Mouse (Mus musculus) MEL-GATA-1-ER (cell line): ENCODE data around the gene Tmtc4.

Source experiments
- DNase-seq: peaks from one replicate; pipeline ENCODE4 v3.0.0-alpha.2; 2012; ENCODE audit warnings: low read depth; ENCODE audit errors: extremely low read depth

The Tmtc4 gene

DNA sequence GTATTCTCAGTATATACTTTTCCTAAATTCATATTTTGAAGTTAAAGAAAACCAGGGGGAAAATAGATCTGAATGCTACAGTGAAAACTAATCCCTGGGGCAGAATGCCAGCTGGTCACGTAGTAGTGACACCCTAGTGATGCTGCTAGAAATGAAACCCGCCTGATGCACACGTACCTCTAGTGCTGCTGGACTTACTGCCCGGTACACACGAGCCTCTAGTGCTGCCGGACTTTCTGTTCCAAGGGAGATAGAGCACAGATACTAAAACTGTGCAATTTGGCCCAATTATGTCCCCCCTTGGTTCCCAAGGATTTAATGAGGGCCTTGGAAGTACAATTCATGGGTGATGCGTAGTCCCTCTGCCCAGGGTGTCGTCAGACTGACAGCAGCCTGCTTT is 108.8 kb downstream of the Tmtc4 start:
- DNase-seq: no peak

DNA sequence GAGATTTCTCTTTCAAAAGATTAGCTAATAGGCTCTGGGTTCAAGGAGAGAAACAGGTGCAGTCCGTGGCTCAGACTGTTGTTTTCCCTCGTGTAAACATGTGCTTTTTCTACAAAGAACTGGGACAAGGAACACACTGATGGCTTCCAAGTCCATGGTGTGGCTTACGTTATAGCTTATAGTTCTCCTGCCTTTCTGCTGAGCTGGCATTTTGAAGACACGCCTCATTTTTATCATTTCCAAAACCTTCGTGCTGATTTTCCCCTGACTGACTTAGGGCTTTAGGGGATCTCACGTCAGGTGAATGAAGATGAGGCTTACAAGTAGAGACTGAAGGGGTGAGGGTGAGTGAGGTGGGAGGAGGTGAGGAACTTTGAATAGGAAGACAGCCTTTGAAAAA is 111.2 kb downstream of the Tmtc4 start:
- no peak for DNase-seq

DNA sequence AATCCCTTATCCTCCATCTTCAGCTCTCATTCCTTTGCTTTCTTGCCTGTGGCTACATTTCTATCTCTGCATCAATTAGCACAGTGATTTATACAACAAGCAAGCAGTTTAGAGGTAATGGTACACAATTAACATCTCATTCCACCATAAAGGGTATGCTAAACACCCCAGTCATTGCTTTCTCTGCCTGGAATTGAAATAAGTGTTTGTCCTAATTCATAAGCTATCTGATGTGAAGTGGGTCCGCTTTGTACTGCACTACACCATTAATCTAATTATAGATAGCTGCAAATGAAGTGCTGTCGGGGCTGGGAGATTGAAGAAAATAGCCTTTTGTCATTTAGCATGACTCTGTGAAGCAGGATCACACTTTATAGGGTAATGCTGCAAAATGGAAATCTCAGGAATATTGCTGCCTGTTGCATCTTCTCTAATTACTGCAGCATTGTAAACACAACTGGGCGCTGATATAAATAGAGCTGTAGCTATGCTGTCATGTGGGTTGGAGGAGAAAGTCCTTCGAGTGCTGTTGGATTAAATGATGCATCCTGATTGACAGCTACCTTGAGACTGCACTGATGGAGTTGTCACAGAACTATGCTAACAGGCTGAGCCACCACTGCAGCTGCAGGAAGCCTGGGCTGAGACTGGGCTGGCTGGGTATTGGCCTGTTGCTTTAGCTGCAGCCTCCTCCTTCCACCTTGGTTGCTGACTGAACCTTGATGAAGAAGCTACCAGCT is 111.8 kb downstream of the Tmtc4 start:
- DNase-seq: no peak

DNA sequence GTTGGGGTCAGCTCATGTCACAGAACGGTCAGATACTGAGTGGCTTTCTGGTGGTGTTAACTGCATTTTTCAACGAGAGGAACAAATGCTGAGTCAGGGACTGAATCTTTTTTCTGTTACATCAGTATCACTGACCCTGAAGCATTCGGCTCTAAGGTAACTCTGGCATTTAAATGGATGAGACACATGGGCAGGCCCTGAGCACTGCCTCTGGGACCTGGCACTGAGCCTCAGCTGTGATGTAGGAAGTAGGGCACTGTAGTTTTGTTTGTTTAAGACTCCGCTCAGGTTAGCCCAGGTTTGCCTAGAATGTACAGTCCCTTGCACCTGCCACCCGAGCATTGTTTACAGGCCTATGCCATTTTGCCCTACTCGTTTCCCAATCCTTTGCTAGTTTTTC is 114.0 kb downstream of the Tmtc4 start:
- DNase-seq: no peak
